Comparison of ENCODE assay signal across 8 mouse cellular contexts in genomic region chr7:43919559-43920451, GRCm38 (mm10). TPM values are rescaled to one million over a fixed set of nuclear protein-coding genes. Genes with fewer than 3 reads are reported as not detected.
DNase-seq lines count a peak whose midpoint lies in the region; ATAC-seq and TF ChIP-seq lines count a peak whose summit lies in the region.

No protein-coding gene starts in this region.

- peak; percentile 95 for ATAC-seq in neural tube, embryonic 14.5 days (ENCODE audit: low read depth)

- no peaks in the 10 kb centered on the region for H3K36me3 ChIP-seq in ES-Bruce4 (ENCODE audit: control insufficient read depth, insufficient read depth, low read length, poor library complexity, severe bottlenecking)
- no peaks in the 10 kb centered on the region for H3K36me3 ChIP-seq in neural tube, embryonic 14.5 days (ENCODE audit: control insufficient read depth, insufficient read depth, low read length)

- peaks cover 2% of the 10 kb centered on the region for H3K4me1 ChIP-seq in ES-Bruce4 (ENCODE audit: control insufficient read depth, insufficient read depth, low read length)
- H3K4me1 ChIP-seq in neural tube, embryonic 14.5 days (ENCODE audit: control insufficient read depth, insufficient read depth, low read length): no peaks in the 10 kb centered on the region

- no peak overlapping the region for H3K9ac ChIP-seq in ES-Bruce4 (ENCODE audit: low read depth, poor library complexity, severe bottlenecking)
- no peak overlapping the region for H3K9ac ChIP-seq in neural tube, embryonic 14.5 days (replicated peaks; ENCODE audit: low read depth, low read length)

- H3K27ac ChIP-seq in ES-Bruce4 (ENCODE audit: insufficient read depth, low read length): no peak overlapping the region
- H3K27ac ChIP-seq in neural tube, embryonic 14.5 days (ENCODE audit: low read depth, low read length): no peak overlapping the region

- TF ChIP-seq POLR2A in ES-Bruce4 (IDR thresholded peaks at IDR 0.05; ENCODE audit: insufficient read depth, low read length): no peak

- TF ChIP-seq EP300 in ES-Bruce4 (IDR thresholded peaks at IDR 0.05; ENCODE audit: insufficient read depth, low read depth, low read length): no peak

- peak; percentile 79 for DNase-seq in brain, adult 2 months (ENCODE audit: low read depth, low spot score)
- peak; percentile 46 for DNase-seq in fibroblast of lung, adult 2 months (ENCODE audit: low read depth)
- DNase-seq in heart, postnatal 14 days: peak; percentile 70 to 74
- DNase-seq in layer of hippocampus, adult 11-12 months (ENCODE audit: low spot score): peak; percentile 66
- DNase-seq in lung, adult 18-20 months: peak; percentile 57 to 62
- peak; percentile 51 for DNase-seq in thymus, postnatal 25 days

- H3K4me3 ChIP-seq in ES-Bruce4 (ENCODE audit: low read depth, low read length): no peak overlapping the region
- H3K4me3 ChIP-seq in neural tube, embryonic 14.5 days (ENCODE audit: low read depth, low read length): no peak overlapping the region

- 35% methylated on average over 14 of the region's 14 CpGs for WGBS in neural tube, embryonic 14.5 days

- no peak overlapping the region for H3K4me2 ChIP-seq in neural tube, embryonic 14.5 days (ENCODE audit: low read depth, low read length)

- peak; percentile 99 for TF ChIP-seq CTCF in ES-Bruce4 (IDR thresholded peaks at IDR 0.05; ENCODE audit: low read depth, low read length)

- H3K9me3 ChIP-seq in ES-Bruce4 (replicated peaks; ENCODE audit: control insufficient read depth, insufficient read depth, low read length, poor library complexity, severe bottlenecking): no peaks in the 10 kb centered on the region
- H3K9me3 ChIP-seq in neural tube, embryonic 14.5 days (ENCODE audit: control insufficient read depth, low read length): no peaks in the 10 kb centered on the region

- intact Hi-C loops in heart, postnatal 14 days (cut with DNase I): no loop called here

- no peaks in the 10 kb centered on the region for H3K27me3 ChIP-seq in ES-Bruce4 (ENCODE audit: control insufficient read depth, insufficient read depth, low read length, poor library complexity, severe bottlenecking)
- H3K27me3 ChIP-seq in neural tube, embryonic 14.5 days (ENCODE audit: control insufficient read depth, insufficient read depth, low read length): no peaks in the 10 kb centered on the region

RNA-seq across cellular contexts. Expression of gene Klk15, which starts 13.7 kb away (rescaled TPM):
- not detected in 2 replicates for polyA plus RNA-seq in ES-Bruce4 (2011; ENCODE audit: insufficient read depth, insufficient read length, low read depth, missing spikeins)
- total RNA-seq in heart, postnatal 14 days (2021): not detected
- polyA plus RNA-seq in neural tube, embryonic 14.5 days (2014; fragmentation: Nextera tagmentation; extraction: Ambion mirVana): not detected in 2 replicates

RNA-seq across cellular contexts. Expression of gene Klk1b8, which starts 30.7 kb away (rescaled TPM):
- not detected in 2 replicates for polyA plus RNA-seq in ES-Bruce4 (2011; ENCODE audit: insufficient read depth, insufficient read length, low read depth, missing spikeins)
- not detected for total RNA-seq in heart, postnatal 14 days (2021)
- not detected in 2 replicates for polyA plus RNA-seq in neural tube, embryonic 14.5 days (2014; fragmentation: Nextera tagmentation; extraction: Ambion mirVana)

RNA-seq across cellular contexts. Expression of gene Klk4, which starts 38.8 kb away (rescaled TPM):
- polyA plus RNA-seq in ES-Bruce4 (2011; ENCODE audit: insufficient read depth, insufficient read length, low read depth, missing spikeins): not detected in 2 replicates
- not detected for total RNA-seq in heart, postnatal 14 days (2021)
- 0.50 and 0.66 TPM in 2 replicates for polyA plus RNA-seq in neural tube, embryonic 14.5 days (2014; fragmentation: Nextera tagmentation; extraction: Ambion mirVana)

RNA-seq across cellular contexts. Expression of gene Klk1b1, which starts 46.7 kb away (rescaled TPM):
- polyA plus RNA-seq in ES-Bruce4 (2011; ENCODE audit: insufficient read depth, insufficient read length, low read depth, missing spikeins): not detected in 2 replicates
- not detected for total RNA-seq in heart, postnatal 14 days (2021)
- not detected in 2 replicates for polyA plus RNA-seq in neural tube, embryonic 14.5 days (2014; fragmentation: Nextera tagmentation; extraction: Ambion mirVana)

RNA-seq across cellular contexts. Expression of gene Klk1b9, which starts 56.1 kb away (rescaled TPM):
- not detected in 2 replicates for polyA plus RNA-seq in ES-Bruce4 (2011; ENCODE audit: insufficient read depth, insufficient read length, low read depth, missing spikeins)
- total RNA-seq in heart, postnatal 14 days (2021): not detected
- polyA plus RNA-seq in neural tube, embryonic 14.5 days (2014; fragmentation: Nextera tagmentation; extraction: Ambion mirVana): not detected in 2 replicates
